Mouse (Mus musculus): ENCODE results near the gene Pdk2.

Gene Pdk2

GRCm38 (mm10) chr11:95070140-95071107 lies 29.3 kb upstream of the Pdk2 start:
- no peak for DNase-seq

- no peak for DNase-seq
Measured at GRCm38 (mm10) chr11:95069226-95069957, 28.2 kb upstream of the Pdk2 start.

GRCm38 (mm10) chr11:95056768-95057501 lies 15.8 kb upstream of the Pdk2 start:
- no peak for DNase-seq

GRCm38 (mm10) chr11:95053062-95053461 lies 11.9 kb upstream of the Pdk2 start:
- DNase-seq, result no peak

- DNase-seq, result peak; percentile 61
Measured at GRCm38 (mm10) chr11:95046980-95047680, 6.0 kb upstream of the Pdk2 start.

GRCm38 (mm10) chr11:95044185-95044870 lies 3.2 kb upstream of the Pdk2 start:
- DNase-seq, result peak; percentile 33

GRCm38 (mm10) chr11:95043608-95044007 lies 2.5 kb upstream of the Pdk2 start:
- no peak for DNase-seq

GRCm38 (mm10) chr11:95043060-95043459 lies 1.9 kb upstream of the Pdk2 start:
- DNase-seq, result peak; percentile 40

- DNase-seq, result peak; percentile 87
Measured at GRCm38 (mm10) chr11:95042096-95042495, 942 bp upstream of the Pdk2 start.

- DNase-seq, result peak; percentile 85
Measured at GRCm38 (mm10) chr11:95040491-95041138, 539 bp downstream of the Pdk2 start.

- peak; percentile 70 for DNase-seq
Measured at GRCm38 (mm10) chr11:95039766-95040165, 1.4 kb downstream of the Pdk2 start.

- peak; percentile 50 for DNase-seq
Measured at GRCm38 (mm10) chr11:95038818-95039655, 2.1 kb downstream of the Pdk2 start.

- DNase-seq, result peak; percentile 43
Measured at GRCm38 (mm10) chr11:95038156-95038817, 2.9 kb downstream of the Pdk2 start.

- DNase-seq, result peak; percentile 83
Measured at GRCm38 (mm10) chr11:95037306-95037705, 3.8 kb downstream of the Pdk2 start.

- DNase-seq, result peak; percentile 26
Measured at GRCm38 (mm10) chr11:95036521-95036920, 4.6 kb downstream of the Pdk2 start.

GRCm38 (mm10) chr11:95034902-95035301 lies 6.3 kb downstream of the Pdk2 start:
- no peak for DNase-seq

GRCm38 (mm10) chr11:95033617-95034016 lies 7.5 kb downstream of the Pdk2 start:
- peak; percentile 24 for DNase-seq

GRCm38 (mm10) chr11:95032945-95033344 lies 8.2 kb downstream of the Pdk2 start:
- peak; percentile 13 for DNase-seq

GRCm38 (mm10) chr11:95027850-95028470 lies 13.2 kb downstream of the Pdk2 start:
- no peak for DNase-seq

Data from cerebellum, adult 11 months (tissue).